Mouse (Mus musculus): Measurements from ENCODE around the gene Agap2.

DNA sequence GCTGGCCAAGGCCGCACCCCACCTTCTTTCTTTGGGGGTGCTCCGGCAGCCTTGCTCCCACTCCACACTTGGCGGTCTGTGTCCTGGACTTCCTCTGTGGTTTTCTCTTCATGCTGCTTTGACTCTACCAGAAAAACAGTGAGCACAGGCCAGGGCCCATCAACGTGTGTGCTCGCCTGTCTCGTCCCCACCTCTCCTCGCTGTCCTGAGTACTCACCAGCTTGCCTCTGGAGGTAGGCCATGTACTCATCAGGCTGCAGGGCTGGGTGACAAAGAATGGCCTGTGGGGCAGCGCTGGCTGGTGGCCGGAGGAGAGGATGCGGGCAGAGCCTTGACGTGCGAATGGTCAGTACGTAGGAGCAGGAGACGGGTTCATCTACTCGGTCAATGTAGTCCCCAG lies 24.8 kb downstream of the Agap2 start:
- no peak for TF ChIP-seq CTCF (IDR thresholded peaks at IDR 0.05; ENCODE audit: extremely low read depth, insufficient read depth, insufficient read length, insufficient replicate concordance)
- no peak for TF ChIP-seq POLR2A (IDR thresholded peaks at IDR 0.05; ENCODE audit: low read depth, low read length)
